Mouse (Mus musculus) frontal cortex, adult 2 months (tissue): Measurements from ENCODE around the gene Ak8. TPM values are rescaled to one million over a fixed set of nuclear protein-coding genes. Genes with fewer than 3 reads are reported as not detected.

ENCODE experiments used
- DNase-seq, 2 experiments: peaks; one replicate each; pipeline ENCODE4 v3.0.0; 2022; ENCODE audit warnings: low spot score in 1 of 2; ENCODE audit errors: extremely low spot score in 1 of 2
- polyA plus RNA-seq: library from polyadenylated mRNA; depleted of rRNA; stranded (reverse); fragments of >200 nt; gene quantifications from 2 replicates; pipeline ENCODE4 v1.2.3, GENCODE M21; 2012

Gene Ak8
- polyA plus RNA-seq, 1 experiment = 1.8 TPM

DNA sequence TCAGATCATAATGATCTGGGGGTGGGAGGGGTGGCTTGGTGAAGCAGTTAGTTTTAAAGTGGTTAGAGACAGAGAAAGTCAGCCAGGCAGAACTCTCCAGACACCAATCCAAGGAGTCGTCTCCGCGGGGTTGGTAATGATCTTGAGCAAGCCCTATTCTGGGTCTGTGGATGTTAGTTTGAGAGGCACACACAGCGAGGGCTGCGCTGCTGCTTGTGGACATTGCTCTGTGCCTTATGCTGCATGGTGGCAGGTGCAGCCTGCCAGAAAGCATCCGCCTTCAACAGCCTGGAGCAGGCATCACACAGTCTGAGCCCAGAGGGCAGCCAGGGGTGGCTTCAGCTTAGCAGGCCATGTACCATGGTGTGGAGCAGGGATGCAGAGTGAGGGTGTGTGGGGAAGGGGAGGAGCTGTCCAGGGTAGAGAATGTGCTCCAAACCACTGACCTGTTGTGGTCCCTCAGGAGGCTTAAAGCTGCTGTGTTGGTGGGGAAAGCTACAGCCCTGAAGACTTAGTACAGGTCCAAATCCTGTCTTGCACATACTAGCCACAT is 87.2 kb downstream of the Ak8 start:
- DNase-seq = no peak

DNA sequence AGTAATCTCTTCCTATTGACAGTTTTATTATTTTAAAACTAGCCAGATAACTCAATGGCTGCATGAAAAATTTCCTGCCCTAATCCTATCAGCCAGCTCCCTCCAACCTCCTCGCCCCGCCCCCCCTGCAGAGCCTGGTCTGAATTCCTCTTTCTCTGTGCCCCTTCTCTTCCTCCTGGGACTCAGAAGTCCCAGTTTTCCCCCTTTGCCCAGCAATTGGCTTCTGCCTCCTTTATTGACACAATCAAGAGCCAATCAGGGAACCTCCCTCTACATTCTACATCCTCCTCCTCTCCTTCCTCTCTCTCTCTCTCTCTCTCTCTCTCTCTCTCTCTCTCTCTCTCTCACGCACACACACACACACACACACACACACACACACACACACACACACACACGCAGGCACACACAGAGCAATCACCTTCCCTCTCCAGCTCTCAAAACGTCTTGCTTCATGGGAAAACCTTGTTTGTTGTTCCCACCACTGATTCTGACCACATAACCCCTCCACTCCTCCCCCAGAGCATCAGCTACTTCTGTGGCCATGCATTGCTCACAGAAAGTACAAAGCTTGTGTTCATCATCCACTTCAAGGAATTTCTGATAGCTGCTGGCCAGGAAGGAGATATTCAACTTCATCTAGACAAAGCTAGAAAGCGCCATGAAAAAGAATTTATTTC is 93.1 kb downstream of the Ak8 start:
- peak in 1 of 2 experiments; percentile 31 for DNase-seq

DNA sequence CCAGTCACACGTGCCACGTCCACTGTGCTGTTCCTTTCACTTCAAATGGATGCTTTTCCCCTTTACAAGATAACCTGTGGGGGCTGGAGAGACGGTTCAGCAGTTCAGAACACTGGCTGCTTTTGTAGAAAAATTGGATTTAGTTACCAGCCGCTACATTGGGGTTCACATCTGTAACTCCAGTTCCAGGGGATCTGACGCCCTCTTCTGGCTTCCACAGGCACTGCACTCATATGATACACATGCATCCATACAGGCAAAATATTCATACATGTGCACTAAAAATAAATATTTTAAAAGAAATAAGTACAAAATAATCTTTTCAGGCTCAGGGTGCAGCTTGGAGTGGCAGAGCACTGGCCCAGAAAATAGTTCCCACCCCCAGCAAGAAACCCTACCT is 94.7 kb downstream of the Ak8 start:
- no peak for DNase-seq

DNA sequence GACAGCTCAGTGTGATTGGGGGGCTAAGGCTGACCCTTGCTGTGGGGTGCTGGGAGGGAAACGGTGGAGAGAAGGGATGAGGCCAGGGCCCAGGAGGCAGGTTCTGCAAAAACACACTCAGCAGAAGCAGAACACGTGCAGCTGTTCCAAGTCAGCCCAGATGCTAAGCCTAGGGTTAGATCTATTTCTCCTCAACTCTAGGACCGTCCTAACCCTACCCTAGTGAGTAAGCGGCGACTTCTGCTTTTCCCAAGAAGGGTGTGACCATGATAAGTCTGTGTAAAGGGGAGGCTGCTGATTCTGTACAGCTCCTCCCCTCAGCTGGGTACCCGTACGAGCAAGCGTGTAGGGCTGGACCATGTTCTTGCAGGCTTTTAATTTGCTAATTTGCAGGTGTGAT is 96.3 kb downstream of the Ak8 start:
- no peak for DNase-seq

DNA sequence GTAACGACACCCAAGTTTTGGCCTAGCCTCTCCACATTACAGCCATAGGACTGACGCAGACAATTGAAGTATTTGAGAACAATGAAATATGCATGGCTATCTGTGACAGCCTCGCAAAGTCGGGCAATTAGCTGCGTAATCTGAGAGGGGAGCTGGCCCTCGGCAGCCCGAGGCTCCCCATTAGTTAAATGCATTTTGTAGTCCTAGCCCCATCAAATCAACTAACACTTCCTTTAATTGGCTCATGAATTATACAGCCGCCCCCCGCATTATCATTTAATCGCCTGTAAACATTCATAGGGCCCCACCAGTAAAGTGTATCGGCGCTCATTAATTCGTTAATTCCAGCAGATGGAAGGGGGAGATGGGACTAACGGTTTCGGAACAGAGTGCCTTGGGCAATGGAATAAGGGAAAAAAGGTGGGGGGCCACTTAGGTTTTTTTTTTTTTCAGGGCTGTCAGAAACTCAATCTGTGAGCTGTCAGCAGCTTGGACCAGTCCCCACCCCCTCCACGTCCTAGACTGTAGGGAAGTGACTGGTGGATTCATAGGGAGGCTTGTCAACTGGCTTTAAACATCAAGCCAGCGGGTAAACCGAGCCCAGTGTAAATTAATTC is 97.6 kb downstream of the Ak8 start:
- no peak for DNase-seq

DNA sequence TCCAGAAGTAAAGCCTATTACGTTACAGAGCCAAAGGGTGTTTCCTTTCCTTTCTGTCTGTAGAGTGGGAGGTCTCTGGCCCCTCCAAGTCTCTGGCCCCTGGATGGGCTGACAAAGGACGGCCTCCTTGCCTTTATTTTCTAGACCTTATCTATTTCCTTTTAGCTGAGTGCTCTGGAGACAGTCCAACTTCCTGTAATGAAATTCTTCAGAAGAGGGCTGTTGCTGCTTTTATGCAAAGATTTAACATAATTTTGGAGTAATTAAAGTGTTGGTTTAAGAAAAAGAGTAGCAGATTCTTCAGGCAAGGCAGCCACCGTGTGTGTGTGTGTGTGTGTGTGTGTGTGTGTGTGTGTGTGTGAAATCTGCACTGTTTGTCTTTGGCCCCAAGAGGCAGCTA is 98.4 kb downstream of the Ak8 start:
- DNase-seq = no peak

DNA sequence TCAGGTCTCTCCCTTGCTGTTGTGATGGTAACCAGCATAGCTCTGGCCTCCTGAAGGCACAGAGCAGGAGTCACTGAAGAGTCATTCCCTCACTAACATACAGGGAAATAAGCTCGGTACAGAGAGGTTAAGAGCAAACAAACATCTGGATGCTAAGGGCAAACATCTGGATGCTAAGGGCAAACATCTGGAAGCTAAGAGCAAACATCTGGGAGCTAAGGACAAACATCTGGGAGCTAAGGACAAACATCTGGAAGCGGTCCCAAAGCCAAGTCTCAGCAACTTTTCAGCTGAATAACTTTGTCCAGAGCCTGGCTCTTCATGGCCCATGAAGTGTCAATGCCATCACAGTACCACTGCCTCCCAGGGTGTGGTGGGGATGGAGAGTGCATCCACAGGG is 99.6 kb downstream of the Ak8 start:
- no peak for DNase-seq

DNA sequence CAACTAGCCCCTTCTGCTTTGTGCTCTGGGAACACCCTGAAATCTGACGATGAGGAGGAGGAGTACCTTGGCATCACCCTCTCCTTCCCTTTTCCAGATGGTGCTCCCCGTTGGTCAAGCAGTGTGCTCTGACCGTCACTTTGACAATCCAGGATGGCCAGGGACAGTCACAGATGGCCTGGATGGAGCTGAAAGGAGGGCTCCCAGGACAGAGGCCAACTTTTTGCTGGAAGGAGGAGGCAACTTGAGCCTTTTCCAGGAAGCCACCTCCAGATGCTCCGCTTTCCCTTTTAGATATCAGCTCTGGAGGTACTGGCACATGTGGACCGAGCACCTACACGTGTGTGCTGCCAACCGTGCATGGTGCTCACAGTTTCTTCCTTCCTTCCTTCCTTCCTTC is 103.4 kb downstream of the Ak8 start:
- DNase-seq = peak in 1 of 2 experiments; percentile 13

DNA sequence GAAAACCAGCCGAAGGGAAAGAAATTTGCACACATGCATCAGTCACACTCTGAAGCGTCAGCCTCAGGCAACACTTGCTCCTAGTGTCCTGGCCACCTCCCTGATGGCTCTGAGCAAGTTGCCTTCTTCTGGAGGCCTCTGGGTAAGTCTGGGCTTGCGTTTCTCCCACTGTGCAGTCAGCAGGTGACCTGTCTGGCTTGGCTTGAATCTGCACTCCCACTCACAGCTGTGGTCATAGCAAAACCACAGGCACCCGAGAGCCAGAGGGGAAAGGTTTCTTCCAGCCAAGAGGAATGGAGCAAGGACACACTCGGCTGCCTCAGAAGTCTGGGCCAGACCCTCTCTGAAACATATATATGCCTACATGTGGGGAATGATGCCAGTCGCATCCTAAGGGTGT is 108.9 kb downstream of the Ak8 start:
- no peak for DNase-seq

DNA sequence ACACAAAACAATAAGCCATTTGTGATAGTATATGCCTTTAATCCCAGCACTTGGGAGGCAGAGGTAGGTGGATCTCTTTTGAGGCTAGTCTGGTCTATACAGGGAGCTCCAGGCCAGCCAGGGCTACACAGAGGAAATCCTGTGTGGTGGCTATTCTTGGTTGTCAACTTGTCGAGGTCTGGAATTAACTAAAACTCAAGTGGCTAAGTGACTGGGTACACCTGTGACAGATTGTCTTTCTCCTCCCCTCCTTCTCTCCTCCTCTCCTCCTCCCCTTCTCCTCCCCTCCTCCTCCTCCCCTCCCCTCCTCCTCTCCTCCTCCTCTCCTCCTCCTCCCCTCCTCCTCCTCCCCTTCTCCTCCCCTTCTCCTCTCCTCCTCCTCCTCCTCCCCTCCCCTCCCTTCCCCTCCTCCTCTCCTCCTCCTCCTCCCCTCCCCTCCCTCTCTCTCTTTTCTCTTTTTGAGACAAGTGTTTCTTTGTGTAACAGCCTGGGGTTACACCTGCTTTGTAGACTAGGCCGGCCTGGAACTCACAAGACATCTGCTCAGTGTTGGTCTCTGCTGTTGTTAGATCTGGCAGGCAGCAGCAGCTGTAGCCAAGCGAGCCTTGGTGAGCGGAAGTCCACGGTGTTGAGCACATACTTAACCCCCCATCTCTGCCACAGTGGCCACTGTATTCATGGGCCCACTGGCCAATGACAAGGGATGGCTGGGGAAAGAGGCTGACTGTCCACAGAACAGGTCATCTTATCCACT is 110.5 kb downstream of the Ak8 start:
- DNase-seq = no peak

DNA sequence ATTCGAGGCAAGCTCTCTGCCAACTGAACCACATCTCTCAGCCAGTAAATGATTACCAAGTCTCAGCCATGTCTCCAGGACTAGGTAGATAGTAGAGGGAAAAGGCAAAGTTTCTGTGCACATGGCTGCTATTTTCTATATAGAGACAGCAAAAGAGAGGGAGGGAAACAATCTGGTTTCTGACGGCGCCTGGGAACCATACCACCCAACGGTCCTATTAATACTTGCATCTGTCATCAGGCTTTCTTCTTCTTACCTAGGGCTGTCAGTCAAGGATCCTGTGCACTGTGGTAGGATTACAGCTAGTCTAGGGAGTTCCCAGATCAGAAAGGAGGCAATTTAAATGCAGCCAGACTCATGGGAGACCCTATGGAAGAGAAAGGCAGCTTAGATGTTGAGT is 118.9 kb downstream of the Ak8 start:
- DNase-seq = peak; percentile 8 to 40

DNA sequence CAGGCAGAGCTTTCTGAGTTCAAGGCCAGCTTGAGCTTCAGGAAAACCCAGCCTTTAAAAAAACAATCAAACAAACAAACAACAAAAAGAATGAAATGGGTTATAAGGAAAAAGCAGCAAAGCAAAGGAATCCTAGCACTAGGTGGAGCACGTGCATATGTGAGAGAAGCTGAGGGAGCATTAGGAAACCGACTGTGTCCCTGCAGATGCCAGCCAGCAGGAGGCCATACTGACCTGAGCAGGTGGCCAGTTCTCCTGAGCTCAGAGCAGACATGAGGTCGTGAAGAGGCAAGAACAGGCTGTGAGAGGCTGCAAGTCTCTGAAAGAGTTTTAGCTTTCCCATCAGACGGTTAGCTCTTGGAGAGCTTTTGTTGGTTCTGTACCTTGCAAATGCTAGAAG is 129.3 kb downstream of the Ak8 start:
- DNase-seq = no peak

DNA sequence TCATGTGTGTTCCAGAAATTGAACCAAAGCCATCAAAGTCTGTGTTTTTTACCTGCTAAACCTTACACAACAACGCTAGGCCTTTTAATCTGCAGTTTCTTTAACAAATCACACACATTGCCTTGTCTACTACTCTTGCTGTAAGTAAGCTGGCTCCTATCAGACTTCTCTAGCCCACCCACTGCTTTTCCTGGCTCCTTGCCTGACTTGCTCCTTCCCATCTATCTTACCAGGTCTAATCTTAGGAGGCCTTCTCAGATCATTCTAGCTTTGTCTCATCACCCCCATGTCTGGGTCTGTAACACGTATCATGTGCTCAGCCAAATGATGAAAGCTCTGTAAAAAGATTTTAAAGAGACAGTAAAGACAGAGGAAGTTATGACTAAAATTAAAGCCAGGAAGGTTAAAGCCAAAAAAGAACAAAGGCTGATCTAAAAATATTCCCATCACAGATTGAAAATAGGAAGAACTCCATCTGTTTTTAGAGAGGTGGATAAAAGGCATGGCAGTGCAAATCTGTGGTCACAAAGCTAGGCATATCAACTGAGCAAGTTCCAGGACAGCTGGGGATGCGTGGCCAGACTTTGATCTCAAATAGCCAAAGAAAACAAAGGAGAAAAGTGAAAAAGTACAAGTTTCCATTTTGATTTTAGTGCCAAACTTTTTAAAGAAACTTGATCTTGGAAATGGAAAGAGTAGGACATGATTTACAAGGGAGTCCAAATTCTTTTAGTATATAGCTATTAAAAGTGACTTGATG is 136.4 kb downstream of the Ak8 start:
- DNase-seq = peak in 1 of 2 experiments; percentile 34

DNA sequence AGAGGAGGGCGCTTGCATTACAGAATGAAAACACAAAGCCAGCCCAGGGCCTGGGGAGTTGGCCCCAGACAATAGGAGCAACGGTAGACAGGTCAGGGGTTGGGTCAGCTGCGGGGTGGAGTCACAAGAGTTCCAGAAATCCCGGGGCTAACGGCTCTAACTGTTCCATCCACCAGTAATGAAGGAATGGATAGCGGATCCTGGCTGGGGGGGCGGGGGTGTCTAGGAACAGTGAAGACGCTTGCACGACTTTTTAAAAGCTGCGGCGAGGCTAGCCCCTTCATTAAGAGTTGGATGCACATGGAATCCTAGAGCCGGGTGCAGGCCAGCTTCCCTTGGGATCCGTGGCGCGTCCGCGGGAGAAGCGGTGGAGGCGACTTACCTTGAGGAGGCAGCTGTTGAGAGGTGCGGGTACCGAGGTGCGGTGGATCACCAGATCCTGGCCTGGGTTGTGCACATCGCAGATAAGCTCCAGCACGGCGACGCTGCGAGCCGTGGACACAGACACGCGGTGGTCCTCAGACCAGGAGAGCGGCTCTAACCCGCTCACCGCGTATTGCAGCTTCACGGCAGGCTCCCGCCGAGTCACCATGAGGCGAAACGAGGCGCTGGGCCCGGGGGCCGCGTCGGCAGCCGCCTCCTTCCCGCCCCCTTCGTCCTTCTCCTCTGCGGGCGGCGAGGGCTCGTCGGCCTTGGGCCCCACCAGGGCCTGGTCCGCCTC is 139.7 kb downstream of the Ak8 start:
- peak in 1 of 2 experiments; percentile 17 for DNase-seq

DNA sequence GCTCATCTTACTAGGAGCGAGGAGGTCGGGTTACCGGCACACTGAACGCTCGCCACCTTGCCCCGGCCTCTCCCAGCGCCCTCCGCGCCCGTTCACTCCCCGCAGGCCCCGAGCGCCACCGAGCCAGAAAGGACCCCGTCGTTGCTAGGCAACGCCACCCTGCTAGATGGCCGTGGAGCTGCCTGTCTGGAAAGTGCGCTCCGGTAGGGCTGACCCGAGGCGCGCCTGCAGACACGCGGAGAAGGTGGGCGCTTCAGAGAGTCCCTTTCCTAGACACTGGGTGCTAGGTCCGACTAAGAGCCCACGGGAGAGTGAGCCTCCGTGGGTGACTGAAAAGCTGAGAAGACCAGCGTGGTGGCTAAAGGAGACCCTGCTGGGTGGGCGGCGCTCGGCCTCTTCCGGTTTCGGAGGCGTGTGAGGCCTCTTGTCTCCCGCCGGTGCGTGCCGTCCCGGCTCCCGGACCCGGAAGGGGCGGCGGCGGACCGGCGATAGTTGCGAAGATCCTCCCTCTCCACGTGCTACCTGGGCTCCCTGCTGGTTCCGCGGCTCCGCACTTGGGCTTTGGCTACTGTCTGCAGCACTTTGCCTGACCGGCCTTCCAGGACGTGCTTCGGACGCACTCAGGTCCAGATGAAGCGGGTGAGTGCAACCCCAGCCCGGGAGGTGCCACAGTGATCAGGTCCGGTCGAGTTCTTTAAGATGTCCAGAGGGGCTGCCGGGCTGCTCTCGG is 140.4 kb downstream of the Ak8 start, which contains the start of the genes Gtf3c4 and Ddx31:
TSS of gene Gtf3c4 (minus strand) at position 139 of the 730 bp plus-strand sequence.
TSS of gene Ddx31 (plus strand) at position 185 of the 730 bp plus-strand sequence.
- peak; percentile 80 to 95 for DNase-seq

DNA sequence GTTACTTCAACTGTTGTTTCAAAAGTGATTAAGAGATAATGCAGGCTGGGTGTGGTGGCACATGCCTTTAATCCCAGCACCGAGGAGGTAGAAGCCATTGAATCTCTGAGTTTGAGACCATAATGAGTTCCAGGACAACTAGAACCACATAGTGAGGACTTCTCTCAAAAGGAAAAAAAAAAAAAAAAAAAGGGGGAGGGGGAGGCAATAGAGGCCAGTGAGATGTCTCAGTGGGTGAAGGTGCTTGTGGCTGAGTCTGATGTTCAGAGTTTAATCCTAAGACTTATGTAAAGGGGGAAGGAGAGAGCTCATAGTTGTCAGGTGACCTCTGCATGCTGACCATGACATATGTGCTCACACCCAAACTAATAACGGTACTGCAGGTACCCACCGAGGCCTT is 142.1 kb downstream of the Ak8 start:
- no peak for DNase-seq

DNA sequence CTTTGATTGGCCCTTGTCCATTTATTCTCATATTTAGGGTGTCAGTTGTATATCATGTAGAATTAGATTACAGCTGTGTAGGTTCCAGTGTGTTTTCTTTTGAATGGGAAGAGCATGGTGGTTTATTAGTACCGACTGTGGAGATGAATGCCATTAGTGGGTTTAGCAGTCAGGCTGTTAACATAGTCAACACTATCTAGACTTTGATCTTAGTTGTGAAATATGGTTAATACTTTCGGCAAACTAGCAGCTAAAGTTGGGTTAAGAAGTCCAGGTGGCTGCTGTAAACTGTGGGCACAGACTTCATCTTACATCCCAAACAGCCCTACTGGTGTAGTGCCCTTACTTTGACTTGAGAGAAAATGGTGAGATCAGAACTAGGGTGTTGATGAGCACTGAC is 148.9 kb downstream of the Ak8 start:
- no peak for DNase-seq

DNA sequence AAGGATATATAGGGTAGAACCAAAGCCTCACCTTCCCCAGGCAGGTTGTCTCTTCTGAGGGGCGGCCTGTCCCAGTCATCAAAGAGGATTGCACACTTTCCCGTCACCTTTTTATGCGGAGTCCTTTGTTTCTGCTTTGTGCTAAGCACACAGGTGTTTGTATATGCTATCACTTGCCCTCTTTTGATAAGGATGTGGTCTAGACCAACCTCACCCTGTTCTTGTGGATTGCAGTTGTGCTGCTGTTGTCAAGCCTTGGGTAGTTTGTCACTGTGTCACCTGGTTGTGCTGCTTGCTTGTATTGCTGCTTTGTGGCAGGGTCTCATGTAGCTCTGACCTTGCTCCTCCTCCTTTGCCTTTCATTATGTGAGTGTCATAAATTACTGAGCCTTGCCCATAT is 152.6 kb downstream of the Ak8 start:
- DNase-seq = no peak

DNA sequence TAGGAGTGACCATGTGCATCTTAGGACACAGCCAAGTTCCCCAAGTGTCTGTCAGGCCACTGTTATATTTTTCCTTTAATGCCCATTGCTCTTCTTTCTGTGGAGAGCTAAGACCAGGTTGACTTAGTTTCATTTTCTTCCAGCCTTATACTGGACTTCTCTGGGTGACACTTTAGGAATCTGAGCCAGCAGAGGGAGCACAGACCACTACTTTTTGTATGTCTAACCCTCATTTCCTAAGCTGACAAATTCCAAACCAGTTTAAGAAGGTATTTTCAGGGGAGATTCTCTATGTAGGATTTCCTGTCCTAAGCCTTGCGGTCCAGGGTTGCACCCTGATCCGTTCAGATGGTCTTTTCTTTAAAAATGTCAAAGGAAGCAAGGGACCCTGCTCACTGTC is 155.8 kb downstream of the Ak8 start:
- no peak for DNase-seq
